Mouse (Mus musculus) hindbrain, embryonic 14.5 days (tissue): ENCODE results near the gene Adam11. TPM values are rescaled to one million over a fixed set of nuclear protein-coding genes. Genes with fewer than 3 reads are reported as not detected.
A peak's percentile ranks its signal among the peaks of the same experiment; 100 is the strongest.

ENCODE experiments used
- ATAC-seq: fragments of 200-750 bp; cut with Nextera tagmentation; 2 replicates; pipeline ENCODE4 v1.8.0; 2017; ENCODE audit warnings: moderate number of reproducible peaks, mild to moderate bottlenecking, moderate TSS enrichment, moderate library complexity; ENCODE audit not compliant: low FRiP score
- DNase-seq: peaks from one replicate; pipeline ENCODE4 v3.0.0-alpha.2; 2015; ENCODE audit warnings: low spot score
- H3K27ac ChIP-seq: fragments of 300-500 bp; sonication (generic); 2 replicates; pipeline ENCODE4 v1.5.1; 2014; ENCODE audit warnings: mild to moderate bottlenecking, moderate library complexity
- H3K27me3 ChIP-seq: fragments of 300-500 bp; sonication (generic); 2 replicates; pipeline ENCODE4 v1.6.1; 2014; ENCODE audit warnings: mild to moderate bottlenecking, low read length, mixed read lengths; ENCODE audit not compliant: control insufficient read depth, insufficient read depth
- H3K36me3 ChIP-seq: fragments of 300-500 bp; sonication (generic); replicated peaks from 2 replicates; pipeline ENCODE4 v1.6.1; 2014; ENCODE audit not compliant: control insufficient read depth, insufficient read depth
- H3K4me1 ChIP-seq: fragments of 300-500 bp; sonication (generic); replicated peaks from 2 replicates; pipeline ENCODE4 v1.6.1; 2014; ENCODE audit warnings: antibody characterized with exemption, low read length, mixed read lengths; ENCODE audit not compliant: control insufficient read depth, insufficient read depth
- H3K4me2 ChIP-seq: fragments of 300-500 bp; sonication (generic); replicated peaks from 2 replicates; pipeline ENCODE4 v1.6.1; 2014; ENCODE audit warnings: mild to moderate bottlenecking, moderate library complexity
- H3K4me3 ChIP-seq: fragments of 300-500 bp; sonication (generic); replicated peaks from 2 replicates; pipeline ENCODE4 v1.5.1; 2014; ENCODE audit warnings: mild to moderate bottlenecking, low read length
- H3K9ac ChIP-seq: fragments of 300-500 bp; sonication (generic); 2 replicates; pipeline ENCODE4 v1.6.1; 2014
- H3K9me3 ChIP-seq: fragments of 300-500 bp; sonication (generic); 2 replicates; pipeline ENCODE4 v1.6.1; 2016; ENCODE audit warnings: low read length; ENCODE audit not compliant: control insufficient read depth
- WGBS: fragments of 180-500 bp; shearing (Covaris S2); extraction: QIAGEN DNeasy Blood & Tissue Kit; methylation state at CpG from one replicate; pipeline ENCODE4 v1.1.7; 2014; 5-methylcytosine and 5-hydroxymethylcytosine counted together
- polyA plus RNA-seq: library from polyadenylated mRNA; unstranded; fragments of >200 nt; fragmentation: Nextera tagmentation; extraction: Ambion mirVana; gene quantifications from 2 replicates; pipeline ENCODE4 v1.2.1, GENCODE M21; 2014

The Adam11 gene
- polyA plus RNA-seq, 1 experiment from 2014 or later: 24.1 TPM

- Histone ChIP-seq H3K27ac (no peak overlapping the region), H3K4me1 (peaks cover 25% of the 10 kb centered on the region), H3K4me3 (no peak overlapping the region), H3K36me3 (no peaks in the 10 kb centered on the region; the same call in 1 of the 2 replicates), H3K9me3 (no peaks in the 10 kb centered on the region), H3K4me2 (no peak overlapping the region), H3K27me3 (no peaks in the 10 kb centered on the region), H3K9ac (no peak overlapping the region)
- DNase-seq: no peak
- ATAC-seq: no peak
Observed at GRCm38 (mm10) chr11:102814881-102815280, 53.6 kb downstream of the Adam11 start.

GRCm38 (mm10) chr11:102818121-102819020 lies 57.1 kb downstream of the Adam11 start:
- H3K4me1 ChIP-seq: peaks cover 25% of the 10 kb centered on the region
- H3K27me3 ChIP-seq: peaks cover 6% of the 10 kb centered on the region; the same call in 1 of the 2 replicates
- no peaks in the 10 kb centered on the region for H3K36me3 ChIP-seq
- peak; percentile 29 for DNase-seq
- under 1% methylated on average over 64 of the region's 92 CpGs for WGBS
- peak overlapping the region; percentile 94 for H3K27ac ChIP-seq
- no peaks in the 10 kb centered on the region for H3K9me3 ChIP-seq
- H3K4me3 ChIP-seq: peak overlapping the region; percentile 71
- peak overlapping the region; percentile 89 for H3K4me2 ChIP-seq
- H3K9ac ChIP-seq: peak overlapping the region; percentile 79
- ATAC-seq: peak; percentile 59

- under 1% methylated on average over 73 of the region's 97 CpGs for WGBS
- H3K4me1 ChIP-seq: peaks cover 25% of the 10 kb centered on the region
- ATAC-seq (peak; percentile 82), DNase-seq (peak; percentile 78)
- no peaks in the 10 kb centered on the region for H3K36me3 ChIP-seq
- H3K4me3 ChIP-seq: peak within 1 kb of the TSS; percentile 71
- peak within 1 kb of the TSS; percentile 79 for H3K9ac ChIP-seq
- peaks cover 6% of the 10 kb centered on the region; the same call in 1 of the 2 replicates for H3K27me3 ChIP-seq
- H3K27ac ChIP-seq: peak within 1 kb of the TSS; percentile 94
- H3K9me3 ChIP-seq: no peaks in the 10 kb centered on the region
- peak within 1 kb of the TSS; percentile 89 for H3K4me2 ChIP-seq
Observed at GRCm38 (mm10) chr11:102819021-102819782, 58.0 kb downstream of the Adam11 start, which contains the start of gene Gjc1. Gjc1 (minus strand) TSS chr11:102819700.

GRCm38 (mm10) chr11:102819783-102820385 lies 58.6 kb downstream of the Adam11 start:
- Histone ChIP-seq H3K9me3 (no peaks in the 10 kb centered on the region), H3K36me3 (no peaks in the 10 kb centered on the region), H3K4me1 (peaks cover 25% of the 10 kb centered on the region), H3K4me3 (peak overlapping the region; percentile 71), H3K27me3 (peaks cover 6% of the 10 kb centered on the region; the same call in 1 of the 2 replicates), H3K4me2 (peak overlapping the region; percentile 89), H3K9ac (peak overlapping the region; percentile 79), H3K27ac (peak overlapping the region; percentile 94; the same call in 1 of the 2 replicates)
- DNase-seq (no peak), ATAC-seq (no peak)
- WGBS: 8% methylated on average over 14 of the region's 14 CpGs

- no peak overlapping the region for H3K4me3 ChIP-seq
Observed at GRCm38 (mm10) chr11:102820432-102820831, 59.2 kb downstream of the Adam11 start.

GRCm38 (mm10) chr11:102821231-102821630 lies 60.0 kb downstream of the Adam11 start:
- Histone ChIP-seq H3K36me3 (no peaks in the 10 kb centered on the region), H3K4me3 (no peak overlapping the region), H3K27me3 (peaks cover 6% of the 10 kb centered on the region; the same call in 1 of the 2 replicates), H3K4me1 (peaks cover 18% of the 10 kb centered on the region), H3K4me2 (no peak overlapping the region), H3K27ac (no peak overlapping the region), H3K9ac (no peak overlapping the region), H3K9me3 (no peaks in the 10 kb centered on the region)
- ATAC-seq: no peak
- WGBS: 59% methylated on average over 6 of the region's 6 CpGs
- DNase-seq: no peak

More at GRCm38 (mm10) chr11:102820432-102820831, 59.2 kb downstream of the Adam11 start:
- Histone ChIP-seq H3K27ac (no peak overlapping the region), H3K36me3 (no peaks in the 10 kb centered on the region), H3K4me2 (no peak overlapping the region), H3K27me3 (peaks cover 6% of the 10 kb centered on the region; the same call in 1 of the 2 replicates), H3K9ac (no peak overlapping the region), H3K4me1 (peaks cover 25% of the 10 kb centered on the region), H3K9me3 (no peaks in the 10 kb centered on the region)
- ATAC-seq (no peak), DNase-seq (no peak)
- WGBS: 9% methylated on average over 3 of the region's 3 CpGs

GRCm38 (mm10) chr11:102826476-102826875 lies 65.2 kb downstream of the Adam11 start:
- no peaks in the 10 kb centered on the region for H3K27me3 ChIP-seq
- no peaks in the 10 kb centered on the region for H3K4me1 ChIP-seq
- 74% methylated on average over 2 of the region's 2 CpGs for WGBS

GRCm38 (mm10) chr11:102827097-102827496 lies 65.9 kb downstream of the Adam11 start:
- ATAC-seq (no peak), DNase-seq (no peak)
- no peaks in the 10 kb centered on the region for H3K4me1 ChIP-seq
- no peak overlapping the region for H3K4me2 ChIP-seq
- no peak overlapping the region for H3K9ac ChIP-seq
- 64% methylated on average over 4 of the region's 4 CpGs for WGBS
- no peaks in the 10 kb centered on the region for H3K36me3 ChIP-seq
- no peaks in the 10 kb centered on the region for H3K9me3 ChIP-seq
- H3K27ac ChIP-seq: no peak overlapping the region
- H3K4me3 ChIP-seq: no peak overlapping the region
- no peaks in the 10 kb centered on the region for H3K27me3 ChIP-seq

More at GRCm38 (mm10) chr11:102826476-102826875, 65.2 kb downstream of the Adam11 start:
- DNase-seq (no peak), ATAC-seq (no peak)
- no peak overlapping the region for H3K4me2 ChIP-seq
- H3K36me3 ChIP-seq: no peaks in the 10 kb centered on the region
- H3K4me3 ChIP-seq: no peak overlapping the region
- no peak overlapping the region for H3K27ac ChIP-seq
- H3K9me3 ChIP-seq: no peaks in the 10 kb centered on the region
- H3K9ac ChIP-seq: no peak overlapping the region
